Mouse (Mus musculus) heart, embryonic 15.5 days (tissue): ENCODE results near the gene Pax2. TPM values are rescaled to one million over a fixed set of nuclear protein-coding genes. Genes with fewer than 3 reads are reported as not detected.

Source experiments
- microRNA-seq: library from miRNA; unstranded; fragments of <30 nt; microRNA quantifications from one replicate; pipeline ENCODE4, GENCODE M21; 2016
- polyA plus RNA-seq: library from polyadenylated mRNA; unstranded; fragments of >200 nt; fragmentation: Nextera tagmentation; extraction: Ambion mirVana; gene quantifications from 2 replicates; pipeline ENCODE4 v1.2.1, GENCODE M21; 2015

The Pax2 gene
- polyA plus RNA-seq, 1 experiment from 2014 or later, result not detected

Small RNAs within 50 kb of the gene (microRNA-seq; reads per million reads assigned to microRNA genes)
- gene Mir6405, result not detected

Other genes with a start within 250 kb of the Pax2 start
- 1.7 and 1.9 TPM in 2 replicates for gene Sec31b, start 210.2 kb upstream of the Pax2 start, polyA plus RNA-seq
- gene Gm20538, start 203.2 kb upstream of the Pax2 start, polyA plus RNA-seq, result not detected in 2 replicates
- 947 and 1,069 TPM in 2 replicates for gene Ndufb8, start 200.6 kb upstream of the Pax2 start, polyA plus RNA-seq
- gene Hif1an, start 193.2 kb upstream of the Pax2 start, polyA plus RNA-seq, result 20.1 and 23.4 TPM in 2 replicates
- gene Slf2, start 175.1 kb downstream of the Pax2 start, polyA plus RNA-seq, result 28.1 and 30.0 TPM in 2 replicates
- gene Sema4g, start 233.1 kb downstream of the Pax2 start, polyA plus RNA-seq, result 0.50 and 1.1 TPM in 2 replicates
- 19.4 TPM in 2 replicates for gene Twnk, start 249.6 kb downstream of the Pax2 start, polyA plus RNA-seq